Mouse (Mus musculus): ENCODE results near the gene Pgm2l1.

DNA sequence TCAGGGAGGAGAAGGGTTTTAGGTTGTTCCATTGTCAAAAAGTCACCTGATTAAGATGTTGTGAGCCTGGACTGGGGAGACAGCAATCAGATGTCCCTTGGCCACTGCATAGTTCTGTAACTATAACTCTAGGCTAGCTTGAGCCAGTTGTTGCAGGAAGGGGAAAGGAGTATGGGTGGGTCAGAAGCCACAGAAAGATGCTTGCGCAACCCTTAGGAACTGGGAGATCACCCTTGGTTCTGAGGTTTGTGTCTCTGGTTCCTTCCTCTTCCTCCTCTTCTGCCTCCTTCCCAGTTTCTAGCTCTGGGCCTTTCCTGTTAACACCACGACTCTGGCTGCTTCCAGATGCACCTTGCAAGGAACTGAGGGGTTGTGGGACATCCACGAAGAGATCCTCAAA is 44.8 kb upstream of the Pgm2l1 start:
- no peak for TF ChIP-seq CTCF (IDR thresholded peaks at IDR 0.05; ENCODE audit: control insufficient read depth, insufficient read depth, insufficient replicate concordance, low read depth, low read length)
- no peak for TF ChIP-seq POLR2A (IDR thresholded peaks at IDR 0.05; ENCODE audit: control insufficient read depth, low read depth, low read length)

All from testis, adult 2 months (tissue).